10 mouse cellular contexts compared by ENCODE assay signal in the genomic region with DNA sequence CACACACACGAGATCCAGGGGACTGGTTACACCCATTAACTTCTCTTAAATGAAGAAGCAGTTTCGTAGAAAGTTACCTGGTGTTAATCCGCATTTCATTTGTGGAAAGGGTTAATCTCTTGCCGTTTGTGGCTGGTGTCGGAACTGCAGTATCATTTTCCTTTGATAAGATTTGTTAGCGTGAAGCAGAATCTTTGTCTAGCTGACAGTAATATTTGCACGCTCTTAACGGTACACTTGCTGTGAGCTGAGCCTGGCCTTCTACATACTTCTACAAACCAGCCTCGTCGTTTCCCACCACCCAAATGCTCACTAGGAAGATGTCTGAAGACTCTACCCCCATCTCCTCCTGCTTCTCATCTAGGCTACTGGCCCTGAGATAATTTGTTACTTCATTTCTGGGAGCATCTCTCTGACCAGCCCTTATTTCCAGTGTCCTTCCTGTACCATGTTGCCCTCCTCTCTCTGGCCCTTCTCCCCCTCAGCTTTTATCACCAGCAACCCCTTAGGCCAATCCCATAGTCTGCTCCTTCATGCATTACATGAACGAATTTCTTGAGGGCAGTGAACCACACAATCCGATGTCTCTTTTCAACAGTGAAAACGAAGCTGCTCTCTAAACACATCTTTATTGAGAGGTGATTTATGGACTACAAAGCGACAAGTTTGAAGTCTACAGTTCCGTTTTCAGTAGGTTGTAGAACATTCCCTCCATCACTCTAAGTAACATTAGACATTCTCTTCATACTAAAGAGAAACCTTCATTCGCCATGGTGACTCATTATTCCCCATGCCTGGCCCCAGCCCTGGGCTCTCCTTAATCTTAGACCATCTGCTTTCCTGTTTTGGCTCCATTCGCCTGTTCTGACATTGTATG. TPM values are rescaled to one million over a fixed set of nuclear protein-coding genes. Genes with fewer than 3 reads are reported as not detected.
DNase-seq lines count a peak whose midpoint lies in the region; ATAC-seq and TF ChIP-seq lines count a peak whose summit lies in the region.
"Had no signal": no experiment of that assay in that cellular context is flagged by ENCODE, and none has a peak within 500 bp of the region (broad histone marks: within the 10 kb centered on the region; RNA-seq: fewer than 3 reads in every experiment).

No protein-coding gene starts in this region.

- no peaks in the 10 kb centered on the region for H3K9me3 ChIP-seq in heart, embryonic 11.5 days (replicated peaks; ENCODE audit: control insufficient read depth, low read length)
- no peaks in the 10 kb centered on the region for H3K9me3 ChIP-seq in liver, postnatal 0 days (ENCODE audit: low read length)

- no peaks in the 10 kb centered on the region for H3K36me3 ChIP-seq in heart, embryonic 11.5 days (ENCODE audit: control insufficient read depth, insufficient read depth, low read length)
- H3K36me3 ChIP-seq in liver, postnatal 0 days (replicated peaks; ENCODE audit: insufficient read depth, low read length) = no peaks in the 10 kb centered on the region

- ATAC-seq in heart, embryonic 11.5 days (replicated peaks; ENCODE audit: insufficient number of reproducible peaks, low FRiP score, low TSS enrichment) = no peak
- peak; percentile 45; the same call in 1 of the 2 replicates for ATAC-seq in liver, postnatal 0 days

- peaks cover 31% of the 10 kb centered on the region for H3K4me1 ChIP-seq in heart, embryonic 11.5 days (ENCODE audit: control insufficient read depth, insufficient read depth, low read length)
- H3K4me1 ChIP-seq in liver, postnatal 0 days (ENCODE audit: insufficient read depth) = peaks cover 45% of the 10 kb centered on the region

- peak; percentile 81 for DNase-seq in heart, adult 11 months
- DNase-seq in 3T3-L1 (ENCODE audit: low read depth, low spot score) = peak; percentile 69
- DNase-seq in embryo, embryonic 11 days = peak; percentile 17
- no peak for DNase-seq in liver, postnatal 0 days
- DNase-seq in testis, postnatal 10 days (ENCODE audit: low spot score) = no peak
- no peak for DNase-seq in frontal cortex, postnatal 25 days (ENCODE audit: low spot score in 2 of 2)
- no peak for DNase-seq in lung, postnatal 14 days
- DNase-seq: adrenal gland, postnatal 14 days; gastrocnemius, postnatal 36 days had no signal

- H3K4me3 ChIP-seq in heart, embryonic 11.5 days (ENCODE audit: low read depth, low read length) = no peak overlapping the region
- no peak overlapping the region for H3K4me3 ChIP-seq in liver, postnatal 0 days (ENCODE audit: low read depth, low read length)

- H3K9ac ChIP-seq in heart, embryonic 11.5 days (ENCODE audit: low read depth, low read length) = no peak overlapping the region
- no peak overlapping the region for H3K9ac ChIP-seq in liver, postnatal 0 days (replicated peaks)

- no peak overlapping the region for H3K4me2 ChIP-seq in heart, embryonic 11.5 days
- H3K4me2 ChIP-seq in liver, postnatal 0 days (ENCODE audit: low read depth, low read length) = peak overlapping the region; percentile 38

- H3K27me3 ChIP-seq in heart, embryonic 11.5 days (ENCODE audit: control insufficient read depth, insufficient read depth, low read length) = 0 out of 2 replicates have a peak, but pooled peaks cover 3% of the 10 kb centered on the region
- H3K27me3 ChIP-seq in liver, postnatal 0 days (ENCODE audit: insufficient read depth, low read length) = no peaks in the 10 kb centered on the region

- no peak for TF ChIP-seq EP300 in liver, postnatal 0 days (IDR thresholded peaks at IDR 0.05; ENCODE audit: low read depth)

- no peak for TF ChIP-seq CTCF in liver, postnatal 0 days (IDR thresholded peaks at IDR 0.05; ENCODE audit: low read depth)

- 47% methylated on average over 17 of the region's 17 CpGs for WGBS in heart, embryonic 11.5 days (ENCODE audit: insufficient replicate concordance)
- WGBS in liver, postnatal 0 days (ENCODE audit: insufficient replicate concordance) = 36% methylated on average over 17 of the region's 17 CpGs

- no peak overlapping the region for H3K27ac ChIP-seq in heart, embryonic 11.5 days (ENCODE audit: low read depth, low read length)
- no peak overlapping the region for H3K27ac ChIP-seq in liver, postnatal 0 days (ENCODE audit: low read depth)

RNA-seq across cellular contexts. Expression of a gene that starts 36.3 kb away (rescaled TPM):
- polyA plus RNA-seq in heart, embryonic 11.5 days (2014; fragmentation: Nextera tagmentation; extraction: Ambion mirVana) = 146 and 151 TPM in 2 replicates
- polyA plus RNA-seq in liver, postnatal 0 days (2015; fragmentation: Nextera tagmentation; extraction: Ambion mirVana) = 40.0 and 42.3 TPM in 2 replicates

RNA-seq across cellular contexts. Expression of a gene that starts 48.8 kb away (rescaled TPM):
- polyA plus RNA-seq in heart, embryonic 11.5 days (2014; fragmentation: Nextera tagmentation; extraction: Ambion mirVana) = 69.8 and 76.7 TPM in 2 replicates
- polyA plus RNA-seq in liver, postnatal 0 days (2015; fragmentation: Nextera tagmentation; extraction: Ambion mirVana) = 8.1 and 8.5 TPM in 2 replicates

Comparison
In these comparisons a context has a peak if more than half of its experiments do, and no peak if none do; other contexts are left out.
1. DNase-seq: peak in heart, adult 11 months (single experiment), 3T3-L1 (single experiment) and embryo, embryonic 11 days (single experiment); none in liver, postnatal 0 days (single experiment), testis, postnatal 10 days (single experiment), frontal cortex, postnatal 25 days (0 of 2) and lung, postnatal 14 days (single experiment).